Mouse (Mus musculus): ENCODE measurements at regions not wholly inside any gene's neighbourhood (a gene's known extent, or its start where the extent isn't known, plus 50 kb on each side); places are given as distances from the start of the nearest gene placed in this dataset.

DNA sequence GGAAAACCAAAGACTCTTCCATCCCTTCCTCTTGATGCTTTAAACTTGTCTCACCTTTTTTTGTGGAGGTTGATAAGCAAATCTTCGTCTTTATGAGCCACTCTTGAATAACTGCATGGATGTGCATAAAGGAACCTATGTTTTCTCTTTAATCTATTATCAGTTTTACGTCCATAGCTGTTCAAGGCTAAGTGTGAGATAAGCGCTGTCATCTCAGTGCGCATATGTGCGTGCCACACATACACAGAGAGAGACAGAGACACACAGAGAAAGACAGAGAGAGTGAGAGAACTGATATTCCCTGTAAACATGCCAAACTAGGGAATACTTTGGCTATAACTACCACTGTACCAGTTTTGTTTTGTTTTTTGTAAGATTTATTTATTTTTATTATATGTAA is 273.0 kb downstream of the Cd83 start:
- Histone ChIP-seq H3K27me3 (ENCODE audit: insufficient read depth, low read length) (no peaks in the 10 kb centered on the region), H3K4me3 (ENCODE audit: low read length) (no peak overlapping the region), H3K4me1 (ENCODE audit: insufficient read depth, low read length) (peaks cover 33% of the 10 kb centered on the region), H3K9ac (replicated peaks; ENCODE audit: low read length) (no peak overlapping the region), H3K27ac (ENCODE audit: low read length) (no peak overlapping the region), H3K9me3 (ENCODE audit: low read length) (no peaks in the 10 kb centered on the region), H3K36me3 (ENCODE audit: insufficient read depth, low read length) (no peaks in the 10 kb centered on the region), H3K4me2 (replicated peaks; ENCODE audit: low read depth, low read length) (no peak overlapping the region)
- 92% methylated on average over 5 of the region's 5 CpGs for WGBS
- no peak for ATAC-seq (ENCODE audit: low FRiP score, low TSS enrichment)

DNA sequence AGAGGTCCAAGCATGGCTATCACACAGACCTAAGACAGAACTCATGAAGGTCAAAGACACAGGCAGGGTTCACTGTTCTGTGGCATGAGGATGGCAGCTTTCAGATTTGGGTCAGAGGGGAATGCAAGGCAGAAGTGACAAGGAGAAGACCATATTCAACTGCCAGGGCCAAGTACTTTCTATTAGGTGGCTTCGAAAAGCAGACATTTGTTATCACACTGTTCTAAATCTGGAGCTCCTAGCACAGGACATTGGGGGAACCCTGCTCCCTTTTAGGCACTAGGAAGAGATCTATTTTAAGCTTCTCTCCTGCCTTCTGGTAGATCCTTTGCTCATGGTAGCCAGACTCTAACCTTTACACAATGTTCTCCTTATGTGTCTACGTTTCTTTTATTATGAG is 273.7 kb downstream of the Cd83 start:
- no peaks in the 10 kb centered on the region for H3K36me3 ChIP-seq (ENCODE audit: insufficient read depth, low read length)

GRCm38 (mm10) chr13:44059436-44059835 is 274.9 kb downstream of the Cd83 start:
- no peak overlapping the region for H3K4me2 ChIP-seq (replicated peaks; ENCODE audit: low read depth, low read length)
- WGBS: 65% methylated on average over 8 of the region's 8 CpGs
- no peaks in the 10 kb centered on the region for H3K9me3 ChIP-seq (ENCODE audit: low read length)
- H3K36me3 ChIP-seq (ENCODE audit: insufficient read depth, low read length): no peaks in the 10 kb centered on the region
- H3K27me3 ChIP-seq (ENCODE audit: insufficient read depth, low read length): no peaks in the 10 kb centered on the region
- no peak overlapping the region for H3K4me3 ChIP-seq (ENCODE audit: low read length)
- ATAC-seq (ENCODE audit: low FRiP score, low TSS enrichment): no peak
- no peak overlapping the region for H3K9ac ChIP-seq (replicated peaks; ENCODE audit: low read length)
- no peak overlapping the region for H3K27ac ChIP-seq (ENCODE audit: low read length)
- peaks cover 33% of the 10 kb centered on the region for H3K4me1 ChIP-seq (ENCODE audit: insufficient read depth, low read length)

More for the DNA sequence above, 273.7 kb downstream of the Cd83 start:
- no peak for ATAC-seq (ENCODE audit: low FRiP score, low TSS enrichment)
- H3K4me3 ChIP-seq (ENCODE audit: low read length): no peak overlapping the region
- no peaks in the 10 kb centered on the region for H3K27me3 ChIP-seq (ENCODE audit: insufficient read depth, low read length)
- H3K4me2 ChIP-seq (replicated peaks; ENCODE audit: low read depth, low read length): no peak overlapping the region
- H3K27ac ChIP-seq (ENCODE audit: low read length): no peak overlapping the region
- no peak overlapping the region for H3K9ac ChIP-seq (replicated peaks; ENCODE audit: low read length)
- peaks cover 33% of the 10 kb centered on the region for H3K4me1 ChIP-seq (ENCODE audit: insufficient read depth, low read length)
- no peaks in the 10 kb centered on the region for H3K9me3 ChIP-seq (ENCODE audit: low read length)
- 91% methylated on average over 2 of the region's 2 CpGs for WGBS

- no peak overlapping the region for H3K4me3 ChIP-seq (ENCODE audit: low read length)
- H3K27ac ChIP-seq (ENCODE audit: low read length): no peak overlapping the region
- no peak for ATAC-seq (ENCODE audit: low FRiP score, low TSS enrichment)
- no peak overlapping the region for H3K4me2 ChIP-seq (replicated peaks; ENCODE audit: low read depth, low read length)
- H3K9me3 ChIP-seq (ENCODE audit: low read length): no peaks in the 10 kb centered on the region
- H3K27me3 ChIP-seq (ENCODE audit: insufficient read depth, low read length): no peaks in the 10 kb centered on the region
- no peak overlapping the region for H3K9ac ChIP-seq (replicated peaks; ENCODE audit: low read length)
- H3K36me3 ChIP-seq (ENCODE audit: insufficient read depth, low read length): no peaks in the 10 kb centered on the region
- WGBS: 70% methylated on average over 4 of the region's 4 CpGs
- H3K4me1 ChIP-seq (ENCODE audit: insufficient read depth, low read length): peaks cover 27% of the 10 kb centered on the region
Measured at GRCm38 (mm10) chr13:44061286-44061685, 276.7 kb downstream of the Cd83 start.

- peak overlapping the region; percentile 26; the same call in 1 of the 2 replicates for H3K27ac ChIP-seq (ENCODE audit: low read length)
- no peak for ATAC-seq (ENCODE audit: low FRiP score, low TSS enrichment)
Measured at GRCm38 (mm10) chr13:44061721-44062300, 277.2 kb downstream of the Cd83 start.

DNA sequence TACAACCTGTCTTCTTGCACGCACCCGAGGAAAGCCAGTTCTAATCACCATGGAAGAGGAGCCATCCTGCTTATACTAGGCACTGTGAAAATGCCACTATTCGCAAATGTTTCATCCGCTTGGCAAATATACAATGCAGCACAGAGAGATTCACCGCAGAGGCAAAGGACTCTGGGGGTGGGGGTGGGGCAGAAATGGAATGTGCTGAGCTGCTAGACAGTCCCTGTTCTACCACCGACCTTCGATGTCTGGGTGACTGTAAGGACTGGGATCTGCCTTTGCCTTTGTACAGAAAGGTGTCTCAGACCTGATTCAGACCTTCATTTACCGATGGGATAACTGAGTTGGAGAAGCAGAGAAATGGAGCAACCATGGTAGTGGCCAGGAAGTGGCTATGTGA is 278.7 kb downstream of the Cd83 start:
- Histone ChIP-seq H3K27me3 (ENCODE audit: insufficient read depth, low read length) (no peaks in the 10 kb centered on the region), H3K9ac (replicated peaks; ENCODE audit: low read length) (no peak overlapping the region), H3K4me2 (replicated peaks; ENCODE audit: low read depth, low read length) (no peak overlapping the region), H3K4me1 (ENCODE audit: insufficient read depth, low read length) (peaks cover 21% of the 10 kb centered on the region), H3K27ac (ENCODE audit: low read length) (no peak overlapping the region), H3K36me3 (ENCODE audit: insufficient read depth, low read length) (no peaks in the 10 kb centered on the region), H3K4me3 (ENCODE audit: low read length) (no peak overlapping the region), H3K9me3 (ENCODE audit: low read length) (no peaks in the 10 kb centered on the region)
- ATAC-seq (ENCODE audit: low FRiP score, low TSS enrichment): peak; percentile 54; the same call in 1 of the 2 replicates
- 81% methylated on average over 8 of the region's 8 CpGs for WGBS

More at GRCm38 (mm10) chr13:44061721-44062300, 277.2 kb downstream of the Cd83 start:
- Histone ChIP-seq H3K27me3 (ENCODE audit: insufficient read depth, low read length) (no peaks in the 10 kb centered on the region), H3K36me3 (ENCODE audit: insufficient read depth, low read length) (no peaks in the 10 kb centered on the region), H3K4me1 (ENCODE audit: insufficient read depth, low read length) (peaks cover 22% of the 10 kb centered on the region), H3K4me3 (ENCODE audit: low read length) (no peak overlapping the region), H3K9ac (replicated peaks; ENCODE audit: low read length) (no peak overlapping the region), H3K4me2 (replicated peaks; ENCODE audit: low read depth, low read length) (no peak overlapping the region), H3K9me3 (ENCODE audit: low read length) (no peaks in the 10 kb centered on the region)
- WGBS: 24% methylated on average over 7 of the region's 7 CpGs

- no peak overlapping the region for H3K4me2 ChIP-seq (replicated peaks; ENCODE audit: low read depth, low read length)
- H3K9ac ChIP-seq (replicated peaks; ENCODE audit: low read length): no peak overlapping the region
- no peak overlapping the region for H3K4me3 ChIP-seq (ENCODE audit: low read length)
- H3K9me3 ChIP-seq (ENCODE audit: low read length): no peaks in the 10 kb centered on the region
- no peak for ATAC-seq (ENCODE audit: low FRiP score, low TSS enrichment)
- 67% methylated on average over 3 of the region's 3 CpGs for WGBS
- no peaks in the 10 kb centered on the region for H3K27me3 ChIP-seq (ENCODE audit: insufficient read depth, low read length)
- H3K4me1 ChIP-seq (ENCODE audit: insufficient read depth, low read length): peaks cover 21% of the 10 kb centered on the region
- H3K36me3 ChIP-seq (ENCODE audit: insufficient read depth, low read length): no peaks in the 10 kb centered on the region
- H3K27ac ChIP-seq (ENCODE audit: low read length): no peak overlapping the region
Measured at GRCm38 (mm10) chr13:44064026-44064425, 279.5 kb downstream of the Cd83 start.

DNA sequence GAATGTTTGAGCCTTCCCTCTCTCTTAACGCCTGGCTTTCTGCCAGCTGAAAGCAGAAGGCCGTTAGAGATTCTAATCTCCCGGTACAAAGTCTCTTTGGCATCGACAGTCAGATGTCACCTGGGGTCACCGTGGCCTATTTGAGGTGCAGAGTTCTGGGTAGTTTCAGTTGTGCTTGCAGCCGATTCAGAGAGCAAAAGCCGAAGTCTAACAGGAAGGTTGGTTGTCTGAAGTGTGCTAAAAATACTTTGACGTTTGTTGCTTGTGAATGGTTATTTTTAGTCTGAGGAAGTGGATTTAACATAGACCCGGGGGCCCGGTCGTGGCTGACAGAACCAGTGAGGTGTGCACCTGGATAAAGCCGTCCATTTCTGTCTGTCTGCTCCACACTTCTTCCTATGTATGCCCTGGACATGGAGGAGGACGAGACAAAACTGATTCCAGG is 281.2 kb downstream of the Cd83 start:
- Histone ChIP-seq H3K4me1 (ENCODE audit: insufficient read depth, low read length) (peaks cover 21% of the 10 kb centered on the region), H3K9me3 (ENCODE audit: low read length) (no peaks in the 10 kb centered on the region), H3K4me2 (replicated peaks; ENCODE audit: low read depth, low read length) (no peak overlapping the region), H3K27ac (ENCODE audit: low read length) (peak overlapping the region; percentile 70), H3K9ac (replicated peaks; ENCODE audit: low read length) (no peak overlapping the region), H3K27me3 (ENCODE audit: insufficient read depth, low read length) (no peaks in the 10 kb centered on the region), H3K4me3 (ENCODE audit: low read length) (no peak overlapping the region), H3K36me3 (ENCODE audit: insufficient read depth, low read length) (no peaks in the 10 kb centered on the region)
- no peak for ATAC-seq (ENCODE audit: low FRiP score, low TSS enrichment)
- 26% methylated on average over 13 of the region's 13 CpGs for WGBS

- no peak for ATAC-seq (ENCODE audit: low FRiP score, low TSS enrichment)
- Histone ChIP-seq H3K27ac (ENCODE audit: low read length) (no peak overlapping the region), H3K27me3 (ENCODE audit: insufficient read depth, low read length) (no peaks in the 10 kb centered on the region), H3K9me3 (ENCODE audit: low read length) (no peaks in the 10 kb centered on the region), H3K9ac (replicated peaks; ENCODE audit: low read length) (no peak overlapping the region), H3K4me2 (replicated peaks; ENCODE audit: low read depth, low read length) (no peak overlapping the region), H3K36me3 (ENCODE audit: insufficient read depth, low read length) (no peaks in the 10 kb centered on the region), H3K4me1 (ENCODE audit: insufficient read depth, low read length) (peaks cover 14% of the 10 kb centered on the region), H3K4me3 (ENCODE audit: low read length) (no peak overlapping the region)
- 64% methylated on average over 2 of the region's 2 CpGs for WGBS
Measured at GRCm38 (mm10) chr13:44067244-44067643, 282.7 kb downstream of the Cd83 start.

GRCm38 (mm10) chr13:44068951-44069350 is 284.4 kb downstream of the Cd83 start:
- ATAC-seq (ENCODE audit: low FRiP score, low TSS enrichment): no peak
- Histone ChIP-seq H3K9ac (replicated peaks; ENCODE audit: low read length) (no peak overlapping the region), H3K4me3 (ENCODE audit: low read length) (no peak overlapping the region), H3K9me3 (ENCODE audit: low read length) (no peaks in the 10 kb centered on the region), H3K27ac (ENCODE audit: low read length) (no peak overlapping the region), H3K4me2 (replicated peaks; ENCODE audit: low read depth, low read length) (no peak overlapping the region), H3K27me3 (ENCODE audit: insufficient read depth, low read length) (no peaks in the 10 kb centered on the region), H3K4me1 (ENCODE audit: insufficient read depth, low read length) (peaks cover 11% of the 10 kb centered on the region), H3K36me3 (ENCODE audit: insufficient read depth, low read length) (no peaks in the 10 kb centered on the region)
- WGBS: 82% methylated on average over 5 of the region's 5 CpGs

Data from kidney, embryonic 16.5 days (tissue).